Mouse (Mus musculus) CD4-positive, CD25-positive, alpha-beta regulatory T cell, adult 2 months (primary cell): ENCODE data around the gene Tmem128.

ENCODE experiments used
- DNase-seq: peaks from one replicate; pipeline ENCODE4 v3.0.0-alpha.2; 2012; ENCODE audit warnings: low read depth, low spot score

Gene Tmem128

GRCm38 (mm10) chr5:38260107-38260682, at the start of gene Tmem128:
Gene Tmem128, plus strand, starts transcription at chr5:38260185.
- peak; percentile 80 for DNase-seq

- DNase-seq: no peak
These were observed 48.3 kb upstream of the Tmem128 start for GRCm38 (mm10) chr5:38211691-38212090.

- no peak for DNase-seq
These were observed 47.0 kb upstream of the Tmem128 start for GRCm38 (mm10) chr5:38213009-38213408.

GRCm38 (mm10) chr5:38219771-38220307, 40.1 kb upstream of the Tmem128 start:
- DNase-seq: no peak

DNA sequence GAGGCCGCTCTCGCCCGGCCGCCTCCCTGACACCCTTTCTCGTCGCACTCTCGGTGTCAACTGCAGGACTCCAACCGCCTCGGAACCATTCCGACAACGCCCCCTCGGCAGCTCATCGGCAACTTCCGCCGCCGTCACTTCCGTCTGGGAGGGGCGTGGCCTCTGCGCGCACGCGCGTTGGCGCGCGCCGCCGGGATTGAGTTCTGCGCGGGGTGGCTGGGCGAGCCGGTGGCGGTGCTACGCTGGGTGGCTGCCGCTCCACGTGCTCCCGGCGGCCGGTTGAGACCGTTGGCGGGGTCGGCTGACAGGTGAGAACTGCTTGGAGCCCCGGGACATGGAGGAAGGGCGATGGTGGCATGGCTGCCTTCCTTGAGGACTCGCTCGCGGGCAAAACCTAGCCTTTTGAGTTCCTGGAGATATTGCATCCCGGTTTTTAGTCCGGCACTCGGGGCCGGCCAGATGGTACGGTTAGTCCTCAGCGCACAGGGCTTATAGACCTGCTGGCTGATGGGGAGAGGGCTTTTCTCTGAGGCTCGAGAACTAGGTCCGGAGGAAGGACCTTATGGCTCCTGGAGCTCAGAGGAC, 39.6 kb upstream of the Tmem128 start, which contains the start of the genes Zbtb49 and Lyar:
Zbtb49 (minus strand) TSS at position 130 of the 585 bp plus-strand sequence.
Lyar (plus strand) TSS at position 143 of the 585 bp plus-strand sequence.
- peak; percentile 96 for DNase-seq

GRCm38 (mm10) chr5:38235422-38235821, 24.6 kb upstream of the Tmem128 start:
- DNase-seq: peak; percentile 80

DNA sequence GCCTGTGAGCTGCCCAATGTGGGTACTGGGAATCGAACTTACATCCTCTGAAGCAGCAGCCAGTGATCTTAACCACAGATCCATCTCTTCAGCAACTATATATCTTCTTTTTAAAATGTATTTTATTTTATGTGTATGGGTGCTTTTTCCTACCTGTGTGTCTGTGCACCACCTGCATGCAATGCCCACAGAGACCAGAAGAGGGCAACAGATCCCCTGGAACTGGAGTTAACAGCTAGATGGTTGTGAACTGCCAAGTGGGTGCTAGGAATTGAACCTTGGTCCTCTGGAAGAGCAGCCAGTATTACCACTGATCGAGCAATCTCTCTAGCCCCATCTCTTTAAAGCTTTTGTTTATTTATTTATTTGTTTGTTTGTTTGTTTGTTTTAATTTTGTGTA, 23.4 kb upstream of the Tmem128 start:
- peak; percentile 15 for DNase-seq

- no peak for DNase-seq
These were observed 19.1 kb upstream of the Tmem128 start for GRCm38 (mm10) chr5:38240727-38241472.

- no peak for DNase-seq
These were observed 18.5 kb upstream of the Tmem128 start for GRCm38 (mm10) chr5:38241473-38241834.

- DNase-seq: no peak
These were observed 18.0 kb upstream of the Tmem128 start for GRCm38 (mm10) chr5:38241966-38242365.

DNA sequence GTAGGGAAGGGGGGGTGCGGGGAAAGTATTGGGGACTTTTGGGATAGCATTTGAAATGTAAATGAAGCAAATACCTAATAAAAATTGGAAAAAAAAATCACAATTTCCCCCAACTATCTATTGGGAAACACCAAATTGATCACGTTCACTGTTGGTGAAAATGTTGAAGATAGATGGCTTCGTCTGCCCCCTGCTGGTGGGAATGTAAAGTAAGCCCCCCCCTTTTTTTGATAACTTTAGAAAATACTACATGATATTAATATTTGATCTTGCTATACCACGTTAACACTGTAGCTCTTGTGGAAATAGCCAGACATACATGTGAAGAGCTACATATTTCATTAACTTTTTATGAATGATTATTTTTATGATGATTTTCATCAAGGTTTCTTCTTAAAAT, 4.8 kb upstream of the Tmem128 start:
- DNase-seq: peak; percentile 67

DNA sequence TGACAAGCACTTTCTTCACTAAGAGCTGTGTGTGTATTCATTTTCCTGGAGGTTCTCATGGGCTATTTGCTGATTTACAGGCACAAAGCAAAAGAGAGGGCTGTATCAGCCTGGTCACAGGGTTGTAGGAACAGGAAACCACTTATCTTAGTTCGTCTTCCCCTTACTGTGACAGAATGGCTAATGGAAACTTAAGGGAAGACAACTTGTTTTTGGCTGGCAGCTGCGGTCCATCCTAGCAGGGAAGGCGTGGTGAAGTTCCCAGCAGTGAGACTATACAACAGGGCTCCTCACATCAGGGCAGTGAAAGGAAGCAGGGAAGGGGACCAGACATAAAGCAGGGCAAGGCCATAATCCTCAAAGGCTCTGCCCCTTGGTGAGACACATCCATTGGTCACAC, 4.3 kb upstream of the Tmem128 start:
- DNase-seq: no peak

DNA sequence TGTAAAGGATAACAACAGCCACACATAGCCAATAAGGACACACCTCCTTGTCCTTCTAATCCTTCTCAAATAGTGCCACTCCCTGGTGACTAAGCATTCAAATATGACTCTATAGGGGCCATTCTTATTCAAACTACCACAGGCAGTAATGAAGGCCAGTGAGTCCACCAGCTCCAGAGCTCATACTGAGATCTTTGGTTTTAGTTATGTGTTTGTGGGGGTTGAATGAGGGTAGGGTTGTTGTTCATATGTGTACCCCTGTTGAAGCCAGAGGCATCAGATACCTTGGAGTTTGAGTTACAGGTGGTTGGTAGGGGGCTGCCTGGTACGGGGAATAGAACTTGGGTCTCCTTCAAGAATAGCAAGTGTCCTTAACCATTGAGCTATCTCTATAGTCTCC, 3.4 kb upstream of the Tmem128 start:
- no peak for DNase-seq

DNA sequence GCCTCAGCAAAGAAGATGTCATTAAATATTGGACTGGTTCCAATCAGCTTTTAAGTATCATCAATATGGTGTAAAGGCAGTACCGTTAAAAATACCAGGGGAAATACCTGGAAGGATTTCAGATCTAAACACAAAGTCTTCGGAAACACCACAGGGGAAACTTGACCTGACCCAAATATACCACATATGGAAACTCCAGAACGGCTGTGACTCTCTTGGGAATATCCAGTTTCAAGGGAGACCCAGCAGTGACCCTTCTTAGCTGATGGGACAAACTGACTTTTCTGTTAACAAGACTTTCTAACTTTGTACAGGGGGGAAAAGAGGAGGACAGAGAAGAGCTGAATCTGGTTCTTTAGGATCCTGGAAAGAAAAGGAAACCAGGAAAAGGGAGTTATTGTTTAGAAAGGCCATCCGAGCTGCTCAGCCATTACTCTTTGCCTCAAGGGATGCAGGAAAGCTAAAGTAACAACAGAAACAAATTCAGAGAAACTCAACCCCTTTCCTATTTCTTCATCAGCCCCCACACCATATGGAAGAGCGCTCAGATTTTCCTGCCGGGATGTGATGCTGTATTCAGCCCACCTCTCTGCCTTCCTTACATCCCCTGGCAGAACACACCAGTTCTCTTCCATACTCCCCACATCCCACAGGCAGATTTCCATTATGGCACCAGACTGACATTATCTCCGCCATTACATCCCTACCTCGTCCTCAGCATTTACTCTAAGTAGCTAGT, 1.8 kb upstream of the Tmem128 start:
- no peak for DNase-seq

DNA sequence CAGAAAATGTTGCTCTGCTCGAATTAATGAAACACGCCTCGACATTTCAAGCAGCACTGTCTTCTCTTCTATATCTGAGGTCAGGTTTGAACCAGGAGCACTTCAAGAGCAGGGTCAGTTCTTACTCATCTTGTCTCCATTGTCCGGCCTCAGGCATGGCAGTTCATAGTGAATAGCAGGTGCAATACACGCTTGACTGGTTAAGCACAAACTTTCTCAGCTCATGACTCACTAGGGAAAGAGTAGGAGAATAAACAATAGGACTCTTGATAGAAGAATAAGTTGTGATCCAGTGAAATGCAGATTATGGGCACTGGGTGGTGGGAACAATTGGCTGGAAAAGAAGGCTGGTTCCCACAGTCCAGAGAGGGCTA, 1.2 kb upstream of the Tmem128 start:
- DNase-seq: no peak

DNA sequence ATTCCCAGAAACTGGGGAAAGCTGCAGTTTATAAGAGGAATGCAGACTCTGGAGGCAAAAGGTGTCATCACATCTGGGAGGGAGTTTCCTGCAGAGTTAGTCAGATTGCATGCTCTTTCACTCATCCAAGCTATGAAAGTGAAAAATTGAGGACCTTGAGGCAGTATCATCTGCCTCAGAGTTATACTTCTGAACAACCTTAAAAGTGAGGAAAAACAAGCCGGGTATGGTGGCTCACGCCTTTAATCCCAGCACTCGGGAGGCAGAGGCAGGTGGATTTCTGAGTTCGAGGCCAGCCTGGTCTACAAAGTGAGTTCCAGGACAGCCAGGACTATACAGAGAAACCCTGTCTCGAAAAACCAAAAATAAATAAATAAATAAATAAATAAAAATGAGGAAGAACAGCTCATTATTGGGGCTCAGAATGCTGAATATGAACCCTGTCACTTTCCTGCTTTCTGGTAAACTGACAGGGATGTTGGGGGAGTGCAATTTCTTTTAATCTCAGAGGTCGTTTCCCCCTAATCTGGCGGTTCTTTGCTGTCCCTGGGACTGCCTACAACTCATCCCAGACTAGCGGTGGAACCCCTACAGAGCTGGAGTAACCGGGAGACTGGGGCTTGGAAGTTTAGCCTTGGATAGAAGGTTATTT, 404 bp upstream of the Tmem128 start:
- no peak for DNase-seq

GRCm38 (mm10) chr5:38270942-38271341, 11.0 kb downstream of the Tmem128 start:
- no peak for DNase-seq

DNA sequence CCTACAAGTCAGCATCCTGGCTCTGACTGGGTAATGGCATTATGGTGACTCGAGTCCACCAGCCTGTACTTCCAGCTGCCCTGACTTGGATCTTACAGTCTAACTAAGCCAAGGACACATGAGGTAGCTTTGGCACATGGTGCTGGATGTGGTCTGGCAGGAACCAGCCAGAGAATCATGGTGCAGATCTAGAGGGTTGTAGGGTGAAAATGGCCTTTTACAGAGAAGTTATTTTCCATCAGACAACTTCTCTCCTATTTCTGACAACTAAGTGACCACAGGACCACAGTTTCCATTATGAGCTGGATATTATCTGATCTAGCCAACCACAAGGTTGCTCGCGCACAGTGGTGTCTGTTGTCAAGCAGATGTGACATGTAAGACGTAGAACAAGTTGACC, 13.8 kb downstream of the Tmem128 start:
- DNase-seq: no peak

DNA sequence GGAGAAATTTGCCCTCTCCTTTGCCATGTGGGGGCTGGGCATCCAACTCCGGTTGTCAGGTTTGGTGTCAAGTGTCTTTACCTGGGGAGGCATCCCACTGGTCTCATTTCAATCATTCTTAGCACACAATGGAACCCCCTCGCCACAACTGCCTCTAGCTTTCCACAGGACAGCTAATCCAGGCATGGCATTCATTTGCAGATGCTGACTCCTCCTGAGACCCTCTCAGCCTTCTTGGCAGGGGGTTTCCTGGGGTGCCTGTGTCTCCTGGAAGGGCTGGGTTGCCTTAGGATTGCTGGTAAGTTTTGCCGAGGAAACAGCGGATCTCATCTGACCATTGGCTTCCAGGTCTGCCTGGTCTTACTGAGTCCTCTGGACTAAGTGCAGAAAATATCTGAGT, 15.8 kb downstream of the Tmem128 start, which contains the start of gene Otop1:
Otop1 (plus strand) TSS at position 202 of the 400 bp plus-strand sequence.
- no peak for DNase-seq

DNA sequence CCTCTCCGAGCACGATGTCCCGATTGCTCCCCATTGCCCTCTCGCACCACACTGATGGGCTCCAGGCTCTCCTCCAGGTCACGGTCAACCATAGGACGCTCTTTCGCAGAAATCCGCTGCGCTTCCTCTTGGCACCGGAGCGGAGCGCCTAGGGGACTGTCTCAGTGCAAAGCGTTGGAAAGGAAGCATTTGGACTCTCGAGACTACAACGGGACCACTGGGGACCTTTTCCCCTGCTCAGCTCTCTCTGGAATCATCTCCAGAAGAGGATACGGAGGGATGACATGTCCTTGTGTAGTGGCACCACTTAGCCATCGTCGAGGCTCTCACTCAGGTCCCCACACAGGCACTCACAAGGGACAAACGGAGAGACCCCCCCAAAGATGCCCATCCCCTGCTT, 16.5 kb downstream of the Tmem128 start:
- DNase-seq: no peak

GRCm38 (mm10) chr5:38277098-38277866, 17.3 kb downstream of the Tmem128 start:
- no peak for DNase-seq
